ENCODE assay signal across 20 mouse cellular contexts in the genomic region with DNA sequence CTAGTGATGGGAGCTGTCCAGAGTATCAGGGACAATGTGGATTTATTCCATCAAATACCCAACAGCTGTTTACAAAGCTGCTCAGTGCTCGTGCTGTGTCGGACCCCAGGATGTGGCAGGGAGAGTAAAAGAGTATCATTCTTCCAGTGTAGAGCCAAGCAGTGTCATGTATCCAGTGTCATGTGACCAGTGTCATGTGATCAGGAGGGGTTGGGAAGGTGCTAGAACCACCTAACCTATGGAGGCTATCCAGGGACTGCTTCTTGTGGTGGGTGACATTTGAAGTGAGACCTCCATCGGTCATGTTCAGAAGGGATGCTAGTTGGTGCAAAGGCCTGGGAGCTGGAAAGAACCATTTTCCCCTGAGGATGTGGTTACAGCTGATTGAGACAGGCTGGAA.
DNase-seq lines count a peak whose midpoint lies in the region; ATAC-seq lines count a peak whose summit lies in the region.
"Had no signal": no experiment of that assay in that cellular context is flagged by ENCODE, and none has a peak within 500 bp of the region (broad histone marks: within the 10 kb centered on the region; RNA-seq: fewer than 3 reads in every experiment).

No protein-coding gene starts in this region.

- H3K27me3 ChIP-seq in embryonic facial prominence, embryonic 11.5 days (ENCODE audit: control insufficient read depth, insufficient read depth, low read length): no peaks in the 10 kb centered on the region
- H3K27me3 ChIP-seq in embryonic facial prominence, embryonic 10.5 days (replicated peaks; ENCODE audit: low read depth, poor library complexity, severe bottlenecking): 0 out of 2 replicates have a peak, but pooled peaks cover 5% of the 10 kb centered on the region
- no peaks in the 10 kb centered on the region for H3K27me3 ChIP-seq in midbrain, embryonic 11.5 days (ENCODE audit: control insufficient read depth, insufficient read depth, low read length)
- H3K27me3 ChIP-seq in midbrain, embryonic 16.5 days (ENCODE audit: control insufficient read depth, insufficient read depth, low read depth, low read length): no peaks in the 10 kb centered on the region
- no peaks in the 10 kb centered on the region for H3K27me3 ChIP-seq in forebrain, embryonic 14.5 days (replicated peaks; ENCODE audit: control insufficient read depth, insufficient read depth, low read length)
- H3K27me3 ChIP-seq: limb, embryonic 13.5 days had no signal

- WGBS in embryonic facial prominence, embryonic 11.5 days: 69% methylated on average over 3 of the region's 3 CpGs
- WGBS in embryonic facial prominence, embryonic 10.5 days: 77% methylated on average over 3 of the region's 3 CpGs
- 87% methylated on average over 3 of the region's 3 CpGs for WGBS in midbrain, embryonic 11.5 days
- 91% methylated on average over 3 of the region's 3 CpGs for WGBS in midbrain, embryonic 16.5 days
- 88% methylated on average over 3 of the region's 3 CpGs for WGBS in forebrain, embryonic 14.5 days

- no peaks in the 10 kb centered on the region for H3K9me3 ChIP-seq in embryonic facial prominence, embryonic 11.5 days (replicated peaks; ENCODE audit: control insufficient read depth, low read length)
- no peaks in the 10 kb centered on the region for H3K9me3 ChIP-seq in embryonic facial prominence, embryonic 10.5 days
- no peaks in the 10 kb centered on the region for H3K9me3 ChIP-seq in midbrain, embryonic 11.5 days (ENCODE audit: control insufficient read depth, low read length)
- no peaks in the 10 kb centered on the region for H3K9me3 ChIP-seq in midbrain, embryonic 16.5 days (replicated peaks; ENCODE audit: control insufficient read depth, low read length, poor library complexity, severe bottlenecking)
- H3K9me3 ChIP-seq in forebrain, embryonic 14.5 days (replicated peaks; ENCODE audit: control insufficient read depth, low read length): no peaks in the 10 kb centered on the region
- H3K9me3 ChIP-seq: forebrain, embryonic 13.5 days; heart, embryonic 13.5 days; hindbrain, embryonic 10.5 days; limb, embryonic 13.5 days; neural tube, embryonic 15.5 days had no signal

- H3K4me1 ChIP-seq in embryonic facial prominence, embryonic 11.5 days (ENCODE audit: control insufficient read depth, insufficient read depth, low read length): no peaks in the 10 kb centered on the region; the same call in 1 of the 2 replicates
- peaks cover 33% of the 10 kb centered on the region for H3K4me1 ChIP-seq in embryonic facial prominence, embryonic 10.5 days
- peaks cover 13% of the 10 kb centered on the region for H3K4me1 ChIP-seq in midbrain, embryonic 11.5 days (ENCODE audit: control insufficient read depth, insufficient read depth, low read length)
- H3K4me1 ChIP-seq in midbrain, embryonic 16.5 days (ENCODE audit: control insufficient read depth, insufficient read depth, low read length): peaks cover 14% of the 10 kb centered on the region
- peaks cover 6% of the 10 kb centered on the region; the same call in 1 of the 2 replicates for H3K4me1 ChIP-seq in forebrain, embryonic 14.5 days (ENCODE audit: control insufficient read depth, insufficient read depth, low read length)

- H3K9ac ChIP-seq in embryonic facial prominence, embryonic 11.5 days (replicated peaks; ENCODE audit: low read length): no peak overlapping the region
- H3K9ac ChIP-seq in midbrain, embryonic 11.5 days (ENCODE audit: low read length): no peak overlapping the region
- no peak overlapping the region for H3K9ac ChIP-seq in midbrain, embryonic 16.5 days (ENCODE audit: low read depth, low read length)
- no peak overlapping the region for H3K9ac ChIP-seq in forebrain, embryonic 14.5 days (ENCODE audit: low read length)
- H3K9ac ChIP-seq: forebrain, embryonic 13.5 days; heart, embryonic 13.5 days; limb, embryonic 13.5 days; neural tube, embryonic 15.5 days had no signal

- no peaks in the 10 kb centered on the region for H3K36me3 ChIP-seq in embryonic facial prominence, embryonic 11.5 days (replicated peaks; ENCODE audit: control insufficient read depth, insufficient read depth, low read depth, low read length)
- no peaks in the 10 kb centered on the region for H3K36me3 ChIP-seq in embryonic facial prominence, embryonic 10.5 days (replicated peaks)
- H3K36me3 ChIP-seq in midbrain, embryonic 11.5 days (ENCODE audit: control insufficient read depth, insufficient read depth, low read length): no peaks in the 10 kb centered on the region
- no peaks in the 10 kb centered on the region for H3K36me3 ChIP-seq in midbrain, embryonic 16.5 days (ENCODE audit: control insufficient read depth, insufficient read depth, low read length)
- no peaks in the 10 kb centered on the region for H3K36me3 ChIP-seq in forebrain, embryonic 14.5 days (ENCODE audit: control insufficient read depth, insufficient read depth, low read length)
- H3K36me3 ChIP-seq: heart, embryonic 13.5 days; hindbrain, embryonic 10.5 days; limb, embryonic 13.5 days; neural tube, embryonic 15.5 days had no signal

- peak; percentile 24 for DNase-seq in embryonic facial prominence, embryonic 11.5 days (ENCODE audit: low spot score)
- no peak for DNase-seq in embryonic facial prominence, embryonic 10.5 days (ENCODE audit: low spot score)
- DNase-seq in kidney, postnatal 10 days: peak; percentile 45
- DNase-seq in kidney, adult 8-10 months: no peak
- DNase-seq in midbrain, embryonic 11.5 days (ENCODE audit: low spot score, missing footprints): peak; percentile 70
- no peak for DNase-seq in gastrocnemius, postnatal 4 days (ENCODE audit: low spot score in 2 of 2)
- DNase-seq in forebrain, embryonic 14.5 days (ENCODE audit: low spot score): no peak
- DNase-seq: cerebellum, adult 2 months; cerebellum, postnatal 36 days; gastrocnemius, postnatal 36 days; kidney, adult 18-20 months; midbrain, embryonic 14.5 days; thymus, postnatal 4 days had no signal

- H3K27ac ChIP-seq in embryonic facial prominence, embryonic 11.5 days (replicated peaks; ENCODE audit: low read depth, low read length): no peak overlapping the region
- no peak overlapping the region for H3K27ac ChIP-seq in embryonic facial prominence, embryonic 10.5 days (replicated peaks)
- no peak overlapping the region for H3K27ac ChIP-seq in midbrain, embryonic 11.5 days (ENCODE audit: low read depth, low read length)
- H3K27ac ChIP-seq in midbrain, embryonic 16.5 days (ENCODE audit: low read length): no peak overlapping the region
- H3K27ac ChIP-seq in forebrain, embryonic 14.5 days (ENCODE audit: low read depth, low read length): no peak overlapping the region
- H3K27ac ChIP-seq: forebrain, embryonic 13.5 days; heart, embryonic 13.5 days; hindbrain, embryonic 10.5 days; limb, embryonic 13.5 days; neural tube, embryonic 15.5 days had no signal

- ATAC-seq in embryonic facial prominence, embryonic 11.5 days (replicated peaks; ENCODE audit: insufficient number of reproducible peaks, low FRiP score, low TSS enrichment, low read depth): no peak
- ATAC-seq in midbrain, embryonic 11.5 days (ENCODE audit: low FRiP score): no peak
- no peak for ATAC-seq in midbrain, embryonic 16.5 days
- no peak for ATAC-seq in forebrain, embryonic 14.5 days
- ATAC-seq: forebrain, embryonic 13.5 days; lung, postnatal 0 days had no signal

- no peak overlapping the region for H3K4me2 ChIP-seq in embryonic facial prominence, embryonic 11.5 days (ENCODE audit: low read depth, low read length)
- no peak overlapping the region for H3K4me2 ChIP-seq in midbrain, embryonic 11.5 days
- H3K4me2 ChIP-seq in midbrain, embryonic 16.5 days (ENCODE audit: low read length): no peak overlapping the region
- H3K4me2 ChIP-seq in forebrain, embryonic 14.5 days (ENCODE audit: low read length): no peak overlapping the region
- H3K4me2 ChIP-seq: forebrain, embryonic 13.5 days; heart, embryonic 13.5 days; limb, embryonic 13.5 days; neural tube, embryonic 15.5 days had no signal

- H3K4me3 ChIP-seq in embryonic facial prominence, embryonic 11.5 days (ENCODE audit: low read depth, low read length): no peak overlapping the region
- no peak overlapping the region for H3K4me3 ChIP-seq in embryonic facial prominence, embryonic 10.5 days
- H3K4me3 ChIP-seq in midbrain, embryonic 11.5 days (ENCODE audit: low read depth, low read length): no peak overlapping the region
- no peak overlapping the region for H3K4me3 ChIP-seq in midbrain, embryonic 16.5 days (ENCODE audit: low read depth, low read length)
- no peak overlapping the region for H3K4me3 ChIP-seq in forebrain, embryonic 14.5 days (ENCODE audit: low read depth, low read length)
- H3K4me3 ChIP-seq: forebrain, embryonic 13.5 days; heart, embryonic 13.5 days; hindbrain, embryonic 10.5 days; limb, embryonic 13.5 days; neural tube, embryonic 15.5 days had no signal

Comparison
In these comparisons a context has a peak if more than half of its experiments do, and no peak if none do; other contexts are left out.
1. DNase-seq: peak in embryonic facial prominence, embryonic 11.5 days (single experiment), kidney, postnatal 10 days (single experiment) and midbrain, embryonic 11.5 days (single experiment); none in embryonic facial prominence, embryonic 10.5 days (single experiment), kidney, adult 8-10 months (0 of 2), gastrocnemius, postnatal 4 days (0 of 2) and forebrain, embryonic 14.5 days (single experiment).